Mouse (Mus musculus) brain, adult 2 months (tissue): ENCODE measurements around the gene Lemd2.
A peak's percentile ranks its signal among the peaks of the same experiment; 100 is the strongest.

Experiments
- DNase-seq: peaks from one replicate; pipeline ENCODE4 v3.0.0; 2011; ENCODE audit warnings: low read depth, low spot score

The Lemd2 gene

GRCm38 (mm10) chr17:27228216-27228915, 24.1 kb upstream of the Lemd2 start:
- DNase-seq, result no peak

GRCm38 (mm10) chr17:27227258-27227657, 23.0 kb upstream of the Lemd2 start:
- DNase-seq, result peak; percentile 75

GRCm38 (mm10) chr17:27226701-27227100, 22.4 kb upstream of the Lemd2 start:
- no peak for DNase-seq

GRCm38 (mm10) chr17:27225801-27226200, 21.5 kb upstream of the Lemd2 start:
- no peak for DNase-seq

- no peak for DNase-seq
These were observed 19.6 kb upstream of the Lemd2 start for GRCm38 (mm10) chr17:27223821-27224220.

- no peak for DNase-seq
These were observed 17.3 kb upstream of the Lemd2 start for GRCm38 (mm10) chr17:27221562-27221961.

GRCm38 (mm10) chr17:27218916-27219315, 14.6 kb upstream of the Lemd2 start:
- DNase-seq, result no peak

- DNase-seq, result no peak
These were observed 14.1 kb upstream of the Lemd2 start for GRCm38 (mm10) chr17:27218364-27218763.

- peak; percentile 56 for DNase-seq
These were observed 8.7 kb upstream of the Lemd2 start for GRCm38 (mm10) chr17:27212768-27213525.

- no peak for DNase-seq
These were observed 7.7 kb upstream of the Lemd2 start for GRCm38 (mm10) chr17:27212006-27212405.

- DNase-seq, result no peak
These were observed 2.9 kb upstream of the Lemd2 start for GRCm38 (mm10) chr17:27207113-27207707.

GRCm38 (mm10) chr17:27203358-27204074, 753 bp downstream of the Lemd2 start:
- no peak for DNase-seq

- peak; percentile 45 for DNase-seq
These were observed 1.3 kb downstream of the Lemd2 start for GRCm38 (mm10) chr17:27202919-27203357.

GRCm38 (mm10) chr17:27201981-27202380, 2.3 kb downstream of the Lemd2 start:
- DNase-seq, result no peak

- no peak for DNase-seq
These were observed 3.5 kb downstream of the Lemd2 start for GRCm38 (mm10) chr17:27200801-27201200.

GRCm38 (mm10) chr17:27199864-27200263, 4.4 kb downstream of the Lemd2 start:
- DNase-seq, result peak; percentile 55

- no peak for DNase-seq
These were observed 5.1 kb downstream of the Lemd2 start for GRCm38 (mm10) chr17:27199205-27199604.

GRCm38 (mm10) chr17:27196206-27196605, 8.1 kb downstream of the Lemd2 start:
- peak; percentile 70 for DNase-seq

GRCm38 (mm10) chr17:27194258-27195185, 9.7 kb downstream of the Lemd2 start:
- peak; percentile 61 for DNase-seq

- no peak for DNase-seq
These were observed 12.5 kb downstream of the Lemd2 start for GRCm38 (mm10) chr17:27191804-27192203.

- DNase-seq, result no peak
These were observed 13.1 kb downstream of the Lemd2 start for GRCm38 (mm10) chr17:27191189-27191588.
